Mouse (Mus musculus) G1E-ER4 (cell line): ENCODE results near the gene Gm49403. TPM values are rescaled to one million over a fixed set of nuclear protein-coding genes. Genes with fewer than 3 reads are reported as not detected.
A peak's percentile ranks its signal among the peaks of the same experiment; 100 is the strongest.

Experiments
- GATA1 ChIP-seq: IDR thresholded peaks from one replicate; pipeline ENCODE4 v1.8.0; 2012; ENCODE audit warnings: low read length, inconsistent platforms
- polyA plus RNA-seq: library from polyadenylated mRNA; stranded (reverse); fragments of >175 nt; gene quantifications from 2 replicates; pipeline ENCODE4 v1.2.3, GENCODE M21; 2012

Gene Gm49403
- polyA plus RNA-seq, 1 experiment = not detected

DNA sequence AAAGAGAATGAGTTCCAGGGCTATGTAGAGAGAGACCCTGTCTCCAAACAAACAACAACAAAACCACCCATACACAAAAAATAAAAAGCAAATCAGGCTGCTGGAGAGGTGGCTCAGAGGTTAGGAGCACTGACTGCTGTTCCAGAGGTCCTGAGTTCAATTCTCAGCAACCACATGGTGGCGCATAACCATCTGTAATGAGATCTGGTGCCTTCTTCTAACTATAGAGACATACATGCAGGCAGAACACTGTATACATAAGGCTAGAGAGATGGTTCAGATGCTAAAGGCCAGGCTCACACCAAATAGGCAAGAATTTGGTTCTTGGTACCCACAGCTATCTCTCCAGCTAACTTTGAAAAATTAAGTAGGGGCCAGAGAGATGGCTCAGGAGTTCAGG lies 24.7 kb upstream of the Gm49403 start:
- no peak for TF ChIP-seq GATA1

DNA sequence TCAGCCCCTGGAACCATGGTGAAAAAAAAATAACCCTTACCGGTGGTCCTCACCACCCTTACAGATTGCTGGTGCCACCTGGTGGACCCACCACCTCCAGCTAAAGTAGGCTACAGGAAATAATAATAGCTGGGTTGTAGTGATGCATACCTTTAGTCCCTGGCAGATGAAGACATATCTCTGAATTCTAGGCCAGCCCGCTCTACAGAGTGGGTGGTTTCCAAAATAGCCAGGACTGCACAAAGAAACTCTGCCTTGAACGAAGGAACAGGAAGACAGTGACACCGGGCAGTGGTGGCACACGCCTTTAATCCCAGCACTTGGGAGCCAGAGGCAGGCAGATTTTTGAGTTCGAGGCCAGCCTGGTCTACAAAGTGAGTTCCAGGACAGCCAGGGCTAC lies 19.5 kb upstream of the Gm49403 start:
- no peak for TF ChIP-seq GATA1

- no peak for TF ChIP-seq GATA1
These were observed 12.9 kb upstream of the Gm49403 start for GRCm38 (mm10) chr19:8870838-8871237.

DNA sequence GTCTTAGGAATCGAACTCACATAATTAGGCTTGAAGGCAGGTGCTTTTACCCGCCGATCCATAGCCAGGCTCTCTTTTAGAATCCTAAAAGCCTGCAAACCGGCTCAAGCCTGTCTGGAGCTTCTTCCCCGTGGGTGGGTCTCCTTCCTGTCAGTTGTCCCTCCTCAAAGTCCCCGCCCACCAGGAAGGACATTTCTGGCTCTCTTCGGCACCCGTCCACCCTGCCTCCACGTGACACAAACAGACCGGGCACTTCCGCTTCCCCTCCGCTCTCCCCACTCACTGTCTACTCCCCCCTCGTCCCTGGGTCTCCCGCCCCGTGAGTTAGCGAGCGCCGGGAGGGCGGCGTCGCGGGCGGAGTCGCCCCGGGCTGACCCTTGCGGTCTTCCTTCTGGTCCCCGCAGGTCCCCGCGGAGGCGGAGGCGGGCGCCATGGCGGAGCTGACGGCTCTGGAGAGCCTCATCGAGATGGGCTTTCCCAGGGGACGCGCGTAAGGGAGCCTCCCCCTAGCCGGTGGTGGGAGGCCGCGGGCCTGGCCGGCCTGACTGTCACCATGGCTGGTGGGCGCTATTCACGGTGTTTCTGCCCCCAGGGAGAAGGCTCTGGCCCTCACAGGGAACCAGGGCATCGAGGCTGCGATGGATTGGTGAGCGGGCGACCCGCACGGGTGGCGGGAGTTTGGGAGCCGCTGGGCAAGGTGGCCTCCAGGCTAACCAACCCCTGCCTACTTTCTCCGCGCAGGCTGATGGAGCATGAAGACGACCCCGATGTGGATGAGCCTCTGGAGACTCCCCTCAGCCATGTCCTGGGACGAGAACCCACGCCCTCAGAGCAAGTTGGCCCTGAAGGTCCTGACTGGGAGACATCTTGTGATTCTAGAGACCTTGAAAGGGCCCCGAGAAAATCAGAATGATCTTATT lies 12.2 kb upstream of the Gm49403 start, which contains the start of gene Ubxn1:
Ubxn1 (plus strand) TSS at position 230 of the 920 bp plus-strand sequence.
- no peak for TF ChIP-seq GATA1

DNA sequence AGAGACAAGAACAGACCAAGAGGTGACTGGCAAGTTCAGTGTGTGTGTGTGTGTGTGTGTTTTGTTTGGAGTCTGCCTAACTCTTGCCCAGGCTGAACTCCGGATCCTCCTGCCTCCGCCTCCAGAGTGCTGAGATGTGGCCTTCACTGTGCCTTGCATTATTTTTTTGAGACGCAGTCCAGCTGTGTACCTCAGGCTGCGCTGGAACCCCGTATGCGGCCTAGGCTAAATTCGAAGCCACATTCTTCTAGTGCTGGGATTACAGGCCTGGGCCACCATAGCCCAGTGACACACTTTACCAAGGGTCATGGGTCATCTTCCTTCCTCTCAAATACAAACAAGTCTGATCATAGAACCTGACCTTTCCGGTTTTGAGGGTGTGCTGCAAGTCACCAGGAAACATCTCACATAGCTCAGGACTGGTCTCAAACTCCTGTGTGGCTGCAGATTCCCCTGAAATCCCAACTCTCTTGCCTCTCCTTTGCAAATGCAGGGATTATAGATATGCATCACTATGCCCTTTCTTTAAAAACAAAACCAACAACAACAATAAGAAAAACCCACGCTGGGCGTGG lies 11.4 kb upstream of the Gm49403 start:
- no peak for TF ChIP-seq GATA1

- no peak for TF ChIP-seq GATA1
These were observed 8.7 kb upstream of the Gm49403 start for GRCm38 (mm10) chr19:8875031-8875430.

GRCm38 (mm10) chr19:8880311-8881033 lies 3.3 kb upstream of the Gm49403 start, which contains the start of gene Uqcc3:
Gene Uqcc3 (minus strand): TSS chr19:8880923.
- TF ChIP-seq GATA1 = no peak

GRCm38 (mm10) chr19:8881034-8881392 lies 2.7 kb upstream of the Gm49403 start:
- no peak for TF ChIP-seq GATA1

GRCm38 (mm10) chr19:8886916-8887584 lies 3.3 kb downstream of the Gm49403 start:
- TF ChIP-seq GATA1 = no peak

DNA sequence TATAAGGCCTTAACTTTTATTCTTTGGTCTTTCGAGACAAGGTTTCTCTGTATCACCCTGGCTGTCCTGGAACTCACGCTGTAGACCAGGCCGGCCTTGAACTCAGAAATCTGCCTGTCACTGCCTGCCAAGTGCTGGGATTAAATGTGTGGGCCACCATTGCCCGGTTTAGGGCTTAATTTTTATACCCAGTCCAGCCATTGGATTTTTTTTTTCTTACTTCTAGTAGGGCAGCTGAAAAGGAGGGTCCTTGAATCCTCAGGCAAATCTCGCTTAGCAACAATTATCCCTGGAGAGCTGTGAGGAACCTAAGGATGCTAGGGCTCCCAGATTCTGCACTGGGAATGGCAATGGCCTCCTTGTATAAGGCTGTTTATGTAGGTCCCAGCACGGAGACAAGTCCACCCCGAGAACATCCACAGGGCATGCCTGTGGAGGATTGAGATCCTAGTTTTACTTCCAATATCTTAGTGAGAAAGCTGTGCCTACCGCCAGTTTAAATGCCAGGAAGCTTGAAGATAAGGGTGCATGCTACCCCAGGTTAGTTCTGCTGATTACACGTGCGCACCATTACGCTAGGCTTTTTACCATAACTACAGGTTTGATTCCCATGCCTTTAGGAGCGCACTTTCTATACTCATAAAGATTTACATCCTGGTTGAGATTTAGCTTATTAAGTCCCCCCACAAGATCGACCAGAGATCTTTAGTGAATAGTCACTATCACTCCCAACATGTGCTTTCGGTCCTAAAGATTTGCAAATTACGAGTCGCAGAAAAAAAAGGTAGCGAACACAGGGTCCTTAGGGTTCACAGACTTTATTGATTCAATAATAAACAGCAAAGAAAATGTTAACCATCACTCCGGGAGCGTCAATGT lies 4.1 kb downstream of the Gm49403 start:
- peak; percentile 21 for TF ChIP-seq GATA1

DNA sequence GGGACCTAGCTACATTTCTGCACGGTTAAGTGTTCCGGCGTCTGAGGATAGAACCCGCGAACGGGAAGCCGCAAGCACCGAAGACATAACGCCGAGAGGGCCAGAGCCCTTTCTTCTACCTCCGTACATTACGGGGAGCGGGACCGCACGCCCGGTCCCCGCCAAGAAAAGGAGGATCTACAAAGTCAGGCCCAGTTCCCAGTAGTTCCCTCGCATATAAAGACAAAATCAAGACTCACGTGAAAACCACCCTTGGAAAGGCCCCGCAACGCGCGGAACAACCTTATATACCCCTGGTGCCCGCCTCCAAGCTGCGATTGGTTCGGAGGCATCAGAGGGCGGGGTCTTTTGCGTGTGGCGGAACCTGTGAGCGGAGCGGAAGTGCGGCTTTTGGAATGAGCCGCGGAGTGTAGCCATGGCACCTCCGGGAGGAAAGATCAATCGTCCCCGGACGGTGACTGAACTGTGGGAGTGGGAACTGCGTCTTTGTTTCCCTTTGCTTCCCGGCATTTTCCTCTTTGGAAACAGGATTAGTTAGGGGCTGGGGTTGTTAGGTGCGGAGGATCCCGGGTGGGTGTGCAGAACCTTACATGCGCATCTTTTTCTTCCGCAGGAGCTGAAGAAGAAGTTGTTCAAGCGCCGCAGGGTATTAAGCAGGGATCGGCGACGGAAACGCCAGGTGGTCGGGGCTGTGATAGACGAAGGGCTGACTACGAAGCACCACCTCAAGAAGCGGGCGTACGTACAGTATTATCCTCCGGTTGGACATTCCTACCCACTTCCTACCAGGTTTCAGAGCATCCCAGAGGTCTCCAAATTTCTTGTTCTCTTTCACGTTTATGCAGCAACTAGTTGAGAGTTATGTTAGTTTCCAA lies 5.0 kb downstream of the Gm49403 start, which contains the start of the genes 1810009A15Rik and Gm49416:
1810009A15Rik (plus strand) TSS at position 343 of the 875 bp plus-strand sequence.
Gm49416 (plus strand) TSS at position 416 of the 875 bp plus-strand sequence.
- no peak for TF ChIP-seq GATA1

DNA sequence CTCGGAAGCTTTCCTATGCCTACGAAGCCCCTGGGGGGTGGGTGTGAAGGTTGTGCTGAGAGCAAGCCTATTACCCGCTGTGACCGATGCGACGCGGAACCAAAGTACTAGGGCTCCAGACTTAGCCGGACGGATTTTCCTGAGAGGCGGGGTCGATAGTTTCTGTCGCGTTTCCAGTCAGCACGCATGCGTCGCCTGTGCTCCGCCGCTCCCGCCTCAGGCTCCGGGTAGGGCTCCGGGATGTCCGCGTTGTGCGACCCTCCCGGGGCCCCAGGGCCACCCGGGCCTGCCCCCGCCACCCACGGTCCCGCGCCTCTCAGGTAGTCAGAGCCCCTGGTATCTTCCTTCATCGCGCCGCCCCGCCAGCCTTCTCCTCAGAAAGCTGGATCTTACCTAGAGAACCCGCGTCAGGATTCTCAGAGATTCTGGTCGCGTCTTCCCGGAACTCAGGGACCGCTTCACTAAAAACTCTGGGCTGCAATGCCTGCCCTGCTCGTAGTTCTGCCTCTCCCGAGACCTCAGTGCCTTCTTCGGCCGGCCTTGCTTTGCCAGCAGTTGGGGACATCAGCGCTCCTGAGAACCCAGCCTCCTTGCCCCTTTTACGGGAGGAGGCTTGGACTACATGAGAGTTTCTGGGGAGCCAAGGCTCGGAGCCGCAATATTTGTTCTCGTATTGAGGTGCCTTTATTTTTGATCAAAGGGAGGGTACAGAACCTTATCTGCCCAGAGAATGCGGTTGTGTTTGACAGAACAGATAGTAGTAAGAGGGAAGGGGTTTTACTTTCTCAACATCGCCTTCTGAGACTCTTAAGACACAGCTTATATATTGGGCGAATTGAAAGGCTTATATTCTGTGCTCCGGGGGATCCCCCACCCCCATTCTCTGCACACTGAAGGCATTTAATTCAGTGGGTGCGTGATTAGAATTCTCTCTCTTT lies 9.4 kb downstream of the Gm49403 start, which contains the start of gene Ints5:
Ints5 (plus strand) TSS at position 177 of the 938 bp plus-strand sequence.
- no peak for TF ChIP-seq GATA1
